Mouse (Mus musculus): ENCODE results near the gene Cdh13.

Gene Cdh13

GRCm38 (mm10) chr8:118283600-118284111 lies at the start of gene Cdh13:
Gene Cdh13, plus strand, starts transcription at chr8:118283733.
- DNase-seq: peak; percentile 74

- DNase-seq: no peak
These were observed 47.9 kb upstream of the Cdh13 start for GRCm38 (mm10) chr8:118235626-118236025.

- DNase-seq: peak; percentile 33
These were observed 46.3 kb upstream of the Cdh13 start for GRCm38 (mm10) chr8:118237150-118237620.

GRCm38 (mm10) chr8:118238156-118238555 lies 45.4 kb upstream of the Cdh13 start:
- DNase-seq: no peak

- no peak for DNase-seq
These were observed 44.3 kb upstream of the Cdh13 start for GRCm38 (mm10) chr8:118239186-118239585.

- no peak for DNase-seq
These were observed 34.2 kb upstream of the Cdh13 start for GRCm38 (mm10) chr8:118249319-118249718.

GRCm38 (mm10) chr8:118249923-118250322 lies 33.6 kb upstream of the Cdh13 start:
- DNase-seq: no peak

GRCm38 (mm10) chr8:118263117-118263516 lies 20.4 kb upstream of the Cdh13 start:
- no peak for DNase-seq

GRCm38 (mm10) chr8:118270751-118271402 lies 12.7 kb upstream of the Cdh13 start:
- DNase-seq: peak; percentile 68

GRCm38 (mm10) chr8:118272493-118272892 lies 11.0 kb upstream of the Cdh13 start:
- no peak for DNase-seq

GRCm38 (mm10) chr8:118274243-118274642 lies 9.3 kb upstream of the Cdh13 start:
- no peak for DNase-seq

- DNase-seq: peak; percentile 87
These were observed 8.8 kb upstream of the Cdh13 start for GRCm38 (mm10) chr8:118274688-118275087.

GRCm38 (mm10) chr8:118284112-118285029 lies 838 bp downstream of the Cdh13 start:
- peak; percentile 55 for DNase-seq

- no peak for DNase-seq
These were observed 2.2 kb downstream of the Cdh13 start for GRCm38 (mm10) chr8:118285596-118286281.

- DNase-seq: no peak
These were observed 3.0 kb downstream of the Cdh13 start for GRCm38 (mm10) chr8:118286282-118287180.

GRCm38 (mm10) chr8:118287496-118287895 lies 4.0 kb downstream of the Cdh13 start:
- DNase-seq: peak; percentile 50

GRCm38 (mm10) chr8:118288259-118288952 lies 4.9 kb downstream of the Cdh13 start:
- DNase-seq: no peak

GRCm38 (mm10) chr8:118289091-118289490 lies 5.6 kb downstream of the Cdh13 start:
- DNase-seq: no peak

GRCm38 (mm10) chr8:118289525-118289924 lies 6.0 kb downstream of the Cdh13 start:
- DNase-seq: peak; percentile 25

GRCm38 (mm10) chr8:118290266-118290665 lies 6.7 kb downstream of the Cdh13 start:
- no peak for DNase-seq

- DNase-seq: no peak
These were observed 12.9 kb downstream of the Cdh13 start for GRCm38 (mm10) chr8:118296477-118296876.
